Mouse (Mus musculus): Measurements from ENCODE around the gene Hipk1. TPM values are rescaled to one million over a fixed set of nuclear protein-coding genes. Genes with fewer than 3 reads are reported as not detected.

The Hipk1 gene
- total RNA-seq, 2 experiments from 2014 or later = 87.7 to 124 TPM

- peak; percentile 51 to 56 for DNase-seq
Measured at GRCm38 (mm10) chr3:103715762-103716693, 75.3 kb downstream of the Hipk1 start.

- DNase-seq = no peak
Measured at GRCm38 (mm10) chr3:103714942-103715341, 76.4 kb downstream of the Hipk1 start.

- no peak for DNase-seq
Measured at GRCm38 (mm10) chr3:103714236-103714875, 77.0 kb downstream of the Hipk1 start.

GRCm38 (mm10) chr3:103712196-103712595 is 79.2 kb downstream of the Hipk1 start:
- DNase-seq = no peak

- peak in 1 of 2 experiments; percentile 9 for DNase-seq
Measured at GRCm38 (mm10) chr3:103709470-103710040, 81.8 kb downstream of the Hipk1 start.

- DNase-seq = no peak
Measured at GRCm38 (mm10) chr3:103705426-103705825, 85.9 kb downstream of the Hipk1 start.

- no peak for DNase-seq
Measured at GRCm38 (mm10) chr3:103704661-103705060, 86.7 kb downstream of the Hipk1 start.

GRCm38 (mm10) chr3:103696388-103696925 is 94.9 kb downstream of the Hipk1 start:
- DNase-seq = no peak

- DNase-seq = no peak
Measured at GRCm38 (mm10) chr3:103695556-103695955, 95.8 kb downstream of the Hipk1 start.

GRCm38 (mm10) chr3:103690506-103690905 is 100.9 kb downstream of the Hipk1 start:
- DNase-seq = peak; percentile 48 to 65

Other genes with a start within 250 kb of the Hipk1 start
- not detected for gene Syt6, start 216.3 kb downstream of the Hipk1 start, total RNA-seq (2021)
- 1 to 10 TPM in 1 of 2 experiments, not detected in 1; 2.2 TPM for gene Atg4a-ps, start 145.5 kb downstream of the Hipk1 start, total RNA-seq (2021)
- gene Olfml3, start 53.6 kb downstream of the Hipk1 start, total RNA-seq (2021) = 1 to 10 TPM; 4.3 to 5.3 TPM
- not detected for gene Gm10964, start 52.2 kb downstream of the Hipk1 start, total RNA-seq (2021)
- gene Dclre1b, start 17.9 kb upstream of the Hipk1 start, total RNA-seq (2021) = 10 to 100 TPM in 1 of 2 experiments, 1 to 10 TPM in 1; 7.7 to 10.8 TPM
- 10 to 100 TPM; 15.2 to 16.1 TPM for gene Ap4b1, start 18.0 kb upstream of the Hipk1 start, total RNA-seq (2021)
- gene Gm43064, start 18.0 kb upstream of the Hipk1 start, total RNA-seq (2021) = under 1 TPM in 1 of 2 experiments, not detected in 1; 0.28 TPM
- not detected for gene Bcl2l15, start 41.0 kb upstream of the Hipk1 start, total RNA-seq (2021)
- 1 to 10 TPM; 1.0 to 3.6 TPM for gene Ptpn22, start 68.2 kb upstream of the Hipk1 start, total RNA-seq (2021)
- 1 to 10 TPM; 6.0 to 7.8 TPM for gene Rsbn1, start 122.6 kb upstream of the Hipk1 start, total RNA-seq (2021)
- 1 to 10 TPM; 5.7 to 6.7 TPM for gene Phtf1, start 176.5 kb upstream of the Hipk1 start, total RNA-seq (2021)

Data from heart, adult 18-20 months (tissue).